Mouse (Mus musculus): ENCODE results near the gene Mfge8. TPM values are rescaled to one million over a fixed set of nuclear protein-coding genes. Genes with fewer than 3 reads are reported as not detected.

Gene Mfge8
- polyA plus RNA-seq, 1 experiment from 2014 or later, result 224 TPM

- peaks cover 10% of the 10 kb centered on the region for H3K27me3 ChIP-seq
- H3K36me3 ChIP-seq, result peaks cover 11% of the 10 kb centered on the region
- H3K4me3 ChIP-seq, result peak overlapping the region; percentile 35; the same call in 1 of the 2 replicates
- H3K9ac ChIP-seq, result no peak overlapping the region
- H3K4me1 ChIP-seq (replicated peaks), result peaks cover 30% of the 10 kb centered on the region
- H3K27ac ChIP-seq, result no peak overlapping the region
- H3K9me3 ChIP-seq (replicated peaks), result no peaks in the 10 kb centered on the region
- ATAC-seq (replicated peaks; ENCODE audit: insufficient number of reproducible peaks, insufficient read depth, low FRiP score, low read depth), result no peak
- WGBS, result 15% methylated on average over 8 of the region's 8 CpGs
- H3K4me2 ChIP-seq, result peak overlapping the region; percentile 68
These were observed 19.0 kb downstream of the Mfge8 start for GRCm38 (mm10) chr7:79129883-79130282.

DNA sequence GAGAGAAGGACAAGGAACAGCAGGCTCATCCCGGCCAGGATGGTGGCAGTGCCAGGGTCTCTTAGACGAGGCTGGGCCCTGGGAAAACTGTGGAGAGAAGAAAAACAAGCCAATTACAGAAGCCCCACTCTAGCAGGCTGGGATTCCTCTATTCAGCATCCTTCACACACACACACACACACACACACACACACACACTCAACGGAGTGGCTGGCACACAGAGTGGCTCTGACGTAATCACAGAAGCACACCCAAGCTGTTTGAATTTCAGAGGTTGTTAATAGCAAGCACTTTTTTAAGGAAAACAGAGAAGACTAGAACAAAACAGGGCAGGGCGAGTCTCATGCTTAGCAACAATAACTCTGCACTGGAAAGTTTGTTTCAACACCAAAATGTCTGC, 25.4 kb downstream of the Mfge8 start:
- Histone ChIP-seq H3K9me3 (replicated peaks) (no peaks in the 10 kb centered on the region), H3K4me2 (no peak overlapping the region), H3K4me3 (no peak overlapping the region), H3K4me1 (replicated peaks) (no peaks in the 10 kb centered on the region), H3K27me3 (no peaks in the 10 kb centered on the region), H3K27ac (no peak overlapping the region), H3K36me3 (no peaks in the 10 kb centered on the region), H3K9ac (no peak overlapping the region)
- WGBS, result 72% methylated on average over 5 of the region's 5 CpGs
- ATAC-seq (replicated peaks; ENCODE audit: insufficient number of reproducible peaks, insufficient read depth, low FRiP score, low read depth), result no peak

- no peak overlapping the region for H3K4me2 ChIP-seq
- H3K9ac ChIP-seq, result no peak overlapping the region
- WGBS, result 41% methylated on average over 4 of the region's 4 CpGs
- H3K36me3 ChIP-seq, result no peaks in the 10 kb centered on the region
- no peaks in the 10 kb centered on the region for H3K9me3 ChIP-seq (replicated peaks)
- ATAC-seq (replicated peaks; ENCODE audit: insufficient number of reproducible peaks, insufficient read depth, low FRiP score, low read depth), result no peak
- no peak overlapping the region for H3K27ac ChIP-seq
- no peaks in the 10 kb centered on the region for H3K4me1 ChIP-seq (replicated peaks)
- no peak overlapping the region for H3K4me3 ChIP-seq
- H3K27me3 ChIP-seq, result peaks cover 4% of the 10 kb centered on the region; the same call in 1 of the 2 replicates
These were observed 35.0 kb downstream of the Mfge8 start for GRCm38 (mm10) chr7:79113848-79114247.

GRCm38 (mm10) chr7:79096492-79096891, 52.4 kb downstream of the Mfge8 start:
- Histone ChIP-seq H3K4me2 (no peak overlapping the region), H3K36me3 (no peaks in the 10 kb centered on the region), H3K27me3 (peaks cover 11% of the 10 kb centered on the region), H3K4me3 (no peak overlapping the region), H3K9me3 (replicated peaks) (no peaks in the 10 kb centered on the region), H3K27ac (no peak overlapping the region), H3K9ac (no peak overlapping the region), H3K4me1 (replicated peaks) (no peaks in the 10 kb centered on the region)
- 70% methylated on average over 5 of the region's 5 CpGs for WGBS
- no peak for ATAC-seq (replicated peaks; ENCODE audit: insufficient number of reproducible peaks, insufficient read depth, low FRiP score, low read depth)

- 71% methylated on average over 4 of the region's 4 CpGs for WGBS
- no peaks in the 10 kb centered on the region for H3K9me3 ChIP-seq (replicated peaks)
- ATAC-seq (replicated peaks; ENCODE audit: insufficient number of reproducible peaks, insufficient read depth, low FRiP score, low read depth), result no peak
- no peak overlapping the region for H3K27ac ChIP-seq
- H3K9ac ChIP-seq, result no peak overlapping the region
- no peaks in the 10 kb centered on the region for H3K27me3 ChIP-seq
- no peak overlapping the region for H3K4me3 ChIP-seq
- no peaks in the 10 kb centered on the region for H3K36me3 ChIP-seq
- no peak overlapping the region for H3K4me2 ChIP-seq
- no peaks in the 10 kb centered on the region for H3K4me1 ChIP-seq (replicated peaks)
These were observed 59.7 kb downstream of the Mfge8 start for GRCm38 (mm10) chr7:79089111-79089510.

Other genes with a start within 250 kb of the Mfge8 start
- 12.7 and 18.3 TPM in 2 replicates for gene Isg20, start 235.6 kb downstream of the Mfge8 start, polyA plus RNA-seq (2015; fragmentation: Nextera tagmentation; extraction: Ambion mirVana)
- 2.7 and 4.7 TPM in 2 replicates for gene Acan, start 95.6 kb downstream of the Mfge8 start, polyA plus RNA-seq (2015; fragmentation: Nextera tagmentation; extraction: Ambion mirVana)
- gene Hapln3, start 18.0 kb downstream of the Mfge8 start, polyA plus RNA-seq (2015; fragmentation: Nextera tagmentation; extraction: Ambion mirVana), result 0.49 and 0.76 TPM in 2 replicates
- gene Abhd2, start 124.1 kb upstream of the Mfge8 start, polyA plus RNA-seq (2015; fragmentation: Nextera tagmentation; extraction: Ambion mirVana), result 4.2 and 4.9 TPM in 2 replicates
- 0.30 TPM in 1 of 2 replicates, not detected in the other for gene Rlbp1, start 238.0 kb upstream of the Mfge8 start, polyA plus RNA-seq (2015; fragmentation: Nextera tagmentation; extraction: Ambion mirVana)
- gene Fanci, start 242.9 kb upstream of the Mfge8 start, polyA plus RNA-seq (2015; fragmentation: Nextera tagmentation; extraction: Ambion mirVana), result 7.3 and 8.1 TPM in 2 replicates